Mouse (Mus musculus) adrenal gland, postnatal 10 days (tissue): ENCODE results near the gene Zfp541. TPM values are rescaled to one million over a fixed set of nuclear protein-coding genes. Genes with fewer than 3 reads are reported as not detected.
A peak's percentile ranks its signal among the peaks of the same experiment; 100 is the strongest.

ENCODE experiments used
- DNase-seq: peaks from one replicate; pipeline ENCODE4 v3.0.0; 2021; ENCODE audit warnings: mixed read lengths
- total RNA-seq, 2 experiments: library from RNA; stranded (reverse); gene quantifications; 2 replicates each; pipeline ENCODE4 v1.2.3; 2021

Gene Zfp541
- total RNA-seq, 2 experiments from 2014 or later, result 0.09 TPM

DNA sequence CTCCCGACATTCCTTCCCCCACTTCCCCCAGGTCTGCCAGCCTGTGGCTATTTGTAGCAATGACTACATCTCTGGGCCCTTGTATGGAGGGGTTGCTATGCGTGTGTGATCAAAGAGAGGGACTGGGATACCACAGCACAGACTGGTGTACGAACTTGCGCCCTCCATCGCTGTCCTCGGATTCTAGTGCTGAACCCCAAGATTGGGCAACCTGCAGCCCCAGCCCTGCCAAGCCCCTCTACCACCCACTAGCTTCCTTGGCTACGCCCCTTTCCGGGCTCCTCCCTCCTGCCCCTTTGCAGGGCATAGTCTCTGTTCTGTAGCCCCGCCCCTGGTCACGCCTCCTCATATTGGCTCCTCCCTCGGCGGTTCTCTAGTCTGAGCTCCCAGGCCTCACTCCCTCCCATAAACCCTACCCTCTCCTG lies 67.8 kb downstream of the Zfp541 start, which contains the start of gene Slc8a2:
Gene Slc8a2, plus strand, starts transcription at position 406 of the 425 bp plus-strand sequence.
- peak; percentile 80 for DNase-seq

GRCm38 (mm10) chr7:16129846-16130691 lies 68.5 kb downstream of the Zfp541 start:
- DNase-seq, result peak; percentile 38

DNA sequence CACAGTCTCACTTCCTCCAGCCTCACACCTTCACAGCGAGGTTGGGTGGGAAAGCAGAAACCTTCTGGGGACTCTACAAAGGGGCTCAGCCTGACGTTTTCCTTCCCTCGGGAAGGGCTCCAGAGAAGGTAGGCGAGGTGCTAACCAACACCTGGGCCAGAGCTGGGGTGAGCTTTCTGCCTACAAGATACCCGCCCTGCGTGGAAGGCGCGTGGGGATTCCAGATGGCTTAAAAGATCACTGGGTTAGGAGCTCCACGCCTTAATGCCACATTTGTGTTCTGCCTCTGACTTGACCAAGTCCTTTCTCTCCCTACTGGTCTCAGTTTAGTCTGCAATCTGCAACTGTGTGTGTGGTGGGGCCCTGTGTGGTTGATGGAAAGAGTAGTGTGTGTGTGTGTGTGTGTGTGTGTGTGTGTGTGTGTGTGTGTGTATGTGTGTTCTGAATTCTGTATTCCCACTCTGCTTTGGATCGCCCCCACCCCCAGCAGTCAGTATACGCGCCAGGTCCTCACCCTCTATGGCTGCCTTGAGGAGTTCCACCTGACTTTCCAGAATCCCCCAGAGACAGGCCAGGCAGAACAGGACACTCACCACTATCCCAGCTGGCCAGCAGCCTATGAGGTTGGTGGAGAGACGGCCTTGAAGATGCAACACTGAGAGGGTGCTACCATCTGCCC lies 69.5 kb downstream of the Zfp541 start:
- no peak for DNase-seq

DNA sequence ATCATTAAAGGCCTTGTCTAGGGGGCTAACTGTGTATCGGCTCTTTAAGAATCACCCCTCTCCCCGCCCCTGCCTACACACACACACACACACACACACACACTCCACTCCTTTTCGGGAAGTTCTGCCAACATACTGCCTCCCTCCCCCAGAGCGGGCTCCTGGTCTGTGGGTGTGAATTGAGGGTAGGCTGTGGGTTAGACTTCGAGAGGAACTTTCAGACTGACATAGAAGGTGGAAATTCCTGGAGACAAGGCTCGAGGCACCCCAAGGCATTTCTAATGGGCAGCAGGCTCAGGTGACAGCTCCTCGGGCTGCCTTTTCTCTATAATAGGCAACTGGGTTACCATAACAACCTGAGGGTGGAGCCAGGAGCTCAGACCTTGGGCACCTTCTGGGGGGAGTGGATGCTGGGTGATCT lies 70.6 kb downstream of the Zfp541 start:
- DNase-seq, result no peak

- no peak for DNase-seq
These were observed 71.3 kb downstream of the Zfp541 start for GRCm38 (mm10) chr7:16132926-16133325.

DNA sequence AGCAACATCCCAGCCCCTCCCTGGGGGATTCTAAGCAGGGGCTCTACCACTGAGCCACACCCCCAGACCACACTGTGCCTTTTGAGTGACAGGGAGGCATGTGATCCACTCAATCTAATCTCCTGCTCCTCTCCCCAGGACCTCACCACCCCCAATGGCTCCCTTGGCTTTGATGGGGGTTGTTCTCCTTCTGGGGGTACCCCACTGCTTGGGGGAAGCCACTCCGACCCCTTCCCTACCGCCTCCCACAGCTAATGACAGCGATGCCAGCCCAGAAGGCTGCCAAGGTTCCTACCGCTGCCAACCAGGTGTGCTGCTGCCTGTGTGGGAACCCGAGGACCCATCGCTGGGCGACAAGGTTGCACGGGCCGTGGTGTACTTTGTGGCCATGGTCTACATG lies 72.1 kb downstream of the Zfp541 start:
- no peak for DNase-seq

DNA sequence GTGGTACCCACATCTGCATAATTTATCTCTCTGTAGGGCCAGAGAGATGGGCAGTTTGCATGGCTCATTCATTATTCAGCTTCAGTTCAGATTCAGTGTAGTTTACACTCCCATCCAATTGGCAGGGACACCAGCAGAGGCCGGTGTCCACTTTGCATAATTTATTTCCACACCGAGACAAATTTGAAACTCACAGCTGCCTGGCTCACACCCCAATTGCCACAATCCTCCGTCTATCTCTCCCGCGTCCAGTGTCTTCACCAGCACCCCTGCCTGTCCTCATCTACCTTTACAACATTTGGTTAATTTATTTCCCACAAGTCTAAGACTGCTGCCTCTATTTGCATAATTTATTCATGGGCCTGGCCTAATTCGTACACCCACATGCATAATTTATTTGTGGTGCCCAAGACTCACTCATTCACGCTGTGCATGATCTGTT lies 73.4 kb downstream of the Zfp541 start:
- no peak for DNase-seq

Other genes with a start within 250 kb of the Zfp541 start
- gene Obox6, start 222.1 kb upstream of the Zfp541 start, total RNA-seq, result not detected
- gene Crx, start 181.8 kb upstream of the Zfp541 start, total RNA-seq, result not detected
- gene Crxos, start 179.2 kb upstream of the Zfp541 start, total RNA-seq, result under 1 TPM in 1 of 2 experiments, not detected in 1; 0.42 TPM
- gene Selenow, start 139.4 kb upstream of the Zfp541 start, total RNA-seq, result 100 to 1,000 TPM; 187 to 228 TPM
- 100 to 1,000 TPM; 198 to 201 TPM for gene Nop53, start 115.7 kb upstream of the Zfp541 start, total RNA-seq
- gene Ehd2, start 94.2 kb upstream of the Zfp541 start, total RNA-seq, result 100 to 1,000 TPM; 140 to 156 TPM
- gene Bicra, start 13.9 kb upstream of the Zfp541 start, total RNA-seq, result 10 to 100 TPM in 1 of 2 experiments, 1 to 10 TPM in 1; 8.5 to 11.0 TPM
- gene Napa, start 36.6 kb downstream of the Zfp541 start, total RNA-seq, result 100 to 1,000 TPM; 106 to 109 TPM
- 10 to 100 TPM; 24.9 to 25.4 TPM for gene Kptn, start 58.1 kb downstream of the Zfp541 start, total RNA-seq
- gene Slc8a2, start 68.0 kb downstream of the Zfp541 start, total RNA-seq, result 1 to 10 TPM; 3.0 to 3.8 TPM
- 10 to 100 TPM in 1 of 2 experiments, 1 to 10 TPM in 1; 9.6 to 12.2 TPM for gene Meis3, start 113.3 kb downstream of the Zfp541 start, total RNA-seq
- 10 to 100 TPM; 10.4 to 14.9 TPM for gene Dhx34, start 160.2 kb downstream of the Zfp541 start, total RNA-seq
- under 1 TPM; 0.36 to 0.67 TPM for gene C5ar2, start 182.3 kb downstream of the Zfp541 start, total RNA-seq
- gene C5ar1, start 197.7 kb downstream of the Zfp541 start, total RNA-seq, result 1 to 10 TPM; 2.7 to 3.9 TPM
- 10 to 100 TPM; 20.4 to 24.2 TPM for gene Inafm1, start 211.8 kb downstream of the Zfp541 start, total RNA-seq
- gene Ccdc9, start 225.0 kb downstream of the Zfp541 start, total RNA-seq, result 10 to 100 TPM; 54.7 to 67.5 TPM
- 10 to 100 TPM in 1 of 2 experiments, 1 to 10 TPM in 1; 7.9 to 13.9 TPM for gene Bbc3, start 246.6 kb downstream of the Zfp541 start, total RNA-seq